Mouse (Mus musculus) heart, embryonic 16.5 days (tissue): ENCODE results near the gene Cfh. TPM values are rescaled to one million over a fixed set of nuclear protein-coding genes. Genes with fewer than 3 reads are reported as not detected.

Experiments
- ATAC-seq: fragments of 200-750 bp; cut with Nextera tagmentation; replicated peaks from 2 replicates; pipeline ENCODE4 v1.8.0; 2017; ENCODE audit warnings: moderate number of reproducible peaks; ENCODE audit not compliant: insufficient read depth, low FRiP score; ENCODE audit errors: extremely low read depth
- H3K27ac ChIP-seq: fragments of 300-500 bp; sonication (generic); 2 replicates; pipeline ENCODE4 v1.5.1; 2014; ENCODE audit warnings: mild to moderate bottlenecking, low read length, control low read depth, moderate library complexity
- H3K27me3 ChIP-seq: fragments of 300-500 bp; sonication (generic); 2 replicates; pipeline ENCODE4 v1.6.1; 2014; ENCODE audit warnings: low read length, mixed read lengths; ENCODE audit not compliant: control insufficient read depth, insufficient read depth
- H3K36me3 ChIP-seq: fragments of 300-500 bp; sonication (generic); 2 replicates; pipeline ENCODE4 v1.6.1; 2014; ENCODE audit not compliant: control insufficient read depth, insufficient read depth
- H3K4me1 ChIP-seq: fragments of 300-500 bp; sonication (generic); 2 replicates; pipeline ENCODE4 v1.6.1; 2014; ENCODE audit warnings: low read length, mixed read lengths; ENCODE audit not compliant: control insufficient read depth, insufficient read depth
- H3K4me2 ChIP-seq: fragments of 300-500 bp; sonication (generic); 2 replicates; pipeline ENCODE4 v1.6.1; 2014; ENCODE audit warnings: low read depth, mild to moderate bottlenecking, control low read depth, low read length
- H3K4me3 ChIP-seq: fragments of 300-500 bp; sonication (generic); 2 replicates; pipeline ENCODE4 v1.5.1; 2014; ENCODE audit warnings: mild to moderate bottlenecking, control low read depth, low read length
- H3K9ac ChIP-seq: fragments of 300-500 bp; sonication (generic); 2 replicates; pipeline ENCODE4 v1.6.1; 2014; ENCODE audit warnings: low read length, control low read depth
- H3K9me3 ChIP-seq: fragments of 300-500 bp; sonication (generic); replicated peaks from 2 replicates; pipeline ENCODE4 v1.6.1; 2016; ENCODE audit warnings: low read length; ENCODE audit not compliant: control insufficient read depth
- WGBS: fragments of 180-500 bp; shearing (Covaris S2); extraction: QIAGEN DNeasy Blood & Tissue Kit; methylation state at CpG from one replicate; pipeline ENCODE4 v1.1.7; 2014; 5-methylcytosine and 5-hydroxymethylcytosine counted together
- polyA plus RNA-seq: library from polyadenylated mRNA; unstranded; fragments of >200 nt; fragmentation: Nextera tagmentation; extraction: Ambion mirVana; gene quantifications from 2 replicates; pipeline ENCODE4 v1.2.1, GENCODE M21; 2015

Gene Cfh
- polyA plus RNA-seq, 1 experiment from 2014 or later = 30.0 TPM

DNA sequence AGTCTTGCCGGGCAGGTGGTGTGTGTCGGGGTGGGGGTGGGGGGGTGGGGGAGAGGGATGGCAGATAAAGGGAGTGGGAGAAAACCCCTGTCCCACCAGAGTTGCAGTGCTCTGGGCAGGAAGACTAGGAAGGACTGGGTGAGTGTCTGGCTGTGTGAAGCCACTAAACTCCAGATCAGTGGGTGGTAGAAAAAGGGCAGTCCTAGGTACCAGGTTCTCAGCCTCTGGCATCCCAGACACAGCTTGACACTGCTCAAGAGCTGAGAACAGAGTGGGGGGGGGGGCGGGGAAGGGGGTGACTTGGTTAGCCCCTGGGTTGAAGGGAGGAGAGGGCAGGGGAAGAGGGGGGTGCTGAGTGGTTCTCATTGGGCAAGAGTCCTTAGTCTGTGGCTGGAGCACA, 24.6 kb downstream of the Cfh start:
- no peak for ATAC-seq
- no peaks in the 10 kb centered on the region for H3K36me3 ChIP-seq
- no peaks in the 10 kb centered on the region for H3K9me3 ChIP-seq
- no peak overlapping the region for H3K4me3 ChIP-seq
- H3K4me2 ChIP-seq = no peak overlapping the region
- no peaks in the 10 kb centered on the region for H3K27me3 ChIP-seq
- no peak overlapping the region for H3K9ac ChIP-seq
- WGBS = 78% methylated on average over 2 of the region's 3 CpGs
- no peaks in the 10 kb centered on the region for H3K4me1 ChIP-seq
- no peak overlapping the region for H3K27ac ChIP-seq

GRCm38 (mm10) chr1:140069471-140069870, 114.1 kb downstream of the Cfh start:
- Histone ChIP-seq H3K9me3 (no peaks in the 10 kb centered on the region), H3K27me3 (no peaks in the 10 kb centered on the region), H3K27ac (no peak overlapping the region)

More at GRCm38 (mm10) chr1:140069471-140069870, 114.1 kb downstream of the Cfh start:
- Histone ChIP-seq H3K9ac (no peak overlapping the region), H3K4me2 (no peak overlapping the region), H3K36me3 (no peaks in the 10 kb centered on the region), H3K4me1 (no peaks in the 10 kb centered on the region), H3K4me3 (no peak overlapping the region)
- ATAC-seq = no peak

Other genes starting within 250 kb of the Cfh start
- 0.64 and 0.81 TPM in 2 replicates for gene Kcnt2, start 62.4 kb upstream of the Cfh start, polyA plus RNA-seq